Mouse (Mus musculus): ENCODE data around the gene Daxx. TPM values are rescaled to one million over a fixed set of nuclear protein-coding genes. Genes with fewer than 3 reads are reported as not detected.
"Not testable (repeated sequence)": the region's sequence is repeated elsewhere in the genome, so short reads cannot be mapped to it uniquely, and the experiment has no call there.

Gene Daxx
- 58.1 and 69.3 TPM in 2 replicates for polyA plus RNA-seq (2012; ENCODE audit: insufficient read depth, insufficient read length, missing spikeins)

- H3K4me1 ChIP-seq (ENCODE audit: control insufficient read depth, insufficient read depth, low read length) = peaks cover 6% of the 10 kb centered on the region
- TF ChIP-seq POLR2A (IDR thresholded peaks at IDR 0.05; ENCODE audit: borderline replicate concordance, low read depth, low read length) (no peak), CTCF (IDR thresholded peaks at IDR 0.05; ENCODE audit: low read depth, low read length) (no peak)
- peak within 1 kb of the TSS; percentile 82 for H3K27ac ChIP-seq (ENCODE audit: insufficient read depth, low read depth, low read length)
- peak within 1 kb of the TSS; percentile 96 for H3K4me3 ChIP-seq (ENCODE audit: insufficient read depth, low read length)
These were observed at the start of gene Daxx for GRCm38 (mm10) chr17:33909077-33909868. Gene Daxx (plus strand): TSS chr17:33909414.

DNA sequence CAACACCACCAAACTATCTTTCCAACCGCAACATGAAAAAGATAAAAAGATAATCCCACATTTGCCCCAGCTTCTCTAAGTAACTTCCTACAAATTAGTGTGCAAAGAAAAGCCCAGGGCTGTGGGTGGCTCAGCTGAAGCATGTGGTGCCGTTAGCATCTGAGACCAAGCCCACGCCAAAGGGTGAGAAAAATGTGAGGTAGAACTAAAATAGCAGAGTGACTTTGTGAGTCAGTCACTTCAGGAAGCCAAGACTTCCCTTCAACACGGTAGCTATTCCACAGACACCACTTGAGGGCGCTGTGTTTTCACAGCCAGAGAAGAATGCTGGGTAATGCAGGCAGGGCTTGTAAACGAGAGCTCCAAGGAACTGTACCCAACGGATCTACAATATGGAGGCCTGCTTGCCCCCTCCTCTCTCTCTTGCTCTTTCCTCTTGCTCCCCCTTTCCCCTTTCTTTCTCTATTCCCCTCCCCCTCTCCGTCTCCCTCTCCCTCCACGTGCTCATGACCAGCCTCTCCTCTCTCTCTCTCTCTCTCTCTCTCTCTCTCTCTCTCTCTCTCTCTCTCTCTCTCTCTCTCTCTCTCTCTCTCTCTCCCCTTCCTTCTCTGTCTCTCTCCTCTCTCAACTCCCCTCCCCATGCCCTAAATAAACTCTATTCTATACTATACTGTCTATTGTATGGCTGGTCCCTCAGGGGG, 43.7 kb upstream of the Daxx start:
- Histone ChIP-seq H3K4me3 (ENCODE audit: insufficient read depth, low read length) (peak overlapping the region; percentile 26; the same call in 1 of the 2 replicates), H3K27ac (ENCODE audit: insufficient read depth, low read depth, low read length) (no peak overlapping the region), H3K4me1 (ENCODE audit: control insufficient read depth, insufficient read depth, low read length) (peaks cover 8% of the 10 kb centered on the region)
- TF ChIP-seq CTCF (IDR thresholded peaks at IDR 0.05; ENCODE audit: low read depth, low read length) (peak; percentile 83), POLR2A (IDR thresholded peaks at IDR 0.05; ENCODE audit: borderline replicate concordance, low read depth, low read length) (no peak)

GRCm38 (mm10) chr17:33873537-33873936, 35.7 kb upstream of the Daxx start, which contains the start of gene Gm7029:
Gene Gm7029 (plus strand): TSS chr17:33873837.
- not testable (repeated sequence) for H3K27ac ChIP-seq (ENCODE audit: insufficient read depth, low read depth, low read length); H3K4me1 ChIP-seq (ENCODE audit: control insufficient read depth, insufficient read depth, low read length); H3K4me3 ChIP-seq (ENCODE audit: insufficient read depth, low read length)

- TF ChIP-seq POLR2A (IDR thresholded peaks at IDR 0.05; ENCODE audit: borderline replicate concordance, low read depth, low read length) (no peak), CTCF (IDR thresholded peaks at IDR 0.05; ENCODE audit: low read depth, low read length) (no peak)
- Histone ChIP-seq H3K4me1 (ENCODE audit: control insufficient read depth, insufficient read depth, low read length) (no peaks in the 10 kb centered on the region), H3K4me3 (ENCODE audit: insufficient read depth, low read length) (no peak overlapping the region), H3K27ac (ENCODE audit: insufficient read depth, low read depth, low read length) (no peak overlapping the region)
These were observed 34.8 kb upstream of the Daxx start for GRCm38 (mm10) chr17:33874411-33874810.

- not testable (repeated sequence) for H3K4me1 ChIP-seq (ENCODE audit: control insufficient read depth, insufficient read depth, low read length)
These were observed 33.4 kb upstream of the Daxx start for GRCm38 (mm10) chr17:33875797-33876196.

GRCm38 (mm10) chr17:33884320-33884719, 24.9 kb upstream of the Daxx start:
- H3K27ac ChIP-seq (ENCODE audit: insufficient read depth, low read depth, low read length); H3K4me3 ChIP-seq (ENCODE audit: insufficient read depth, low read length): not testable (repeated sequence)
- H3K4me1 ChIP-seq (ENCODE audit: control insufficient read depth, insufficient read depth, low read length) = peaks cover 11% of the 10 kb centered on the region

More at GRCm38 (mm10) chr17:33875797-33876196, 33.4 kb upstream of the Daxx start:
- H3K4me3 ChIP-seq (ENCODE audit: insufficient read depth, low read length); H3K27ac ChIP-seq (ENCODE audit: insufficient read depth, low read depth, low read length): not testable (repeated sequence)

- H3K4me3 ChIP-seq (ENCODE audit: insufficient read depth, low read length); H3K27ac ChIP-seq (ENCODE audit: insufficient read depth, low read depth, low read length): not testable (repeated sequence)
- peaks cover 11% of the 10 kb centered on the region for H3K4me1 ChIP-seq (ENCODE audit: control insufficient read depth, insufficient read depth, low read length)
These were observed 21.4 kb upstream of the Daxx start for GRCm38 (mm10) chr17:33887802-33888201.

DNA sequence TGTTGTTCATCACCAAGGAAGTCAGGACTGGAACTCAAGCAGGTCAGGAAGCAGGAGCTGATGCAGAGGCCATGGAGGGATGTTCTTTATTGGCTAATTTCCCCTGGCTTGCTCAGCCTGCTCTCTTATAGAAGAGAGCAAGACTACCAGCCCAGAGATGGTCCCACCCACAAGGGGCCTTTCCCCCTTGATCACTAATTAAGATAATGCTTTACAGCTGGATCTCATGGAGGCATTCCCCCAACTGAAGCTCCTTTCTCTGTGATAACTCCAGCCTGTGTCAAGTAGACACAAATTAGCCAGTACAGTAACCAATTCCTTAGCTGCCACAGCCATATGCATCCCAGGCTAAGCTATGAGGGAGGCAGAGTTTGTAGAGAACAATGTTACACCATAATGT, 21.0 kb upstream of the Daxx start:
- peaks cover 11% of the 10 kb centered on the region for H3K4me1 ChIP-seq (ENCODE audit: control insufficient read depth, insufficient read depth, low read length)
- not testable (repeated sequence) for H3K4me3 ChIP-seq (ENCODE audit: insufficient read depth, low read length)

DNA sequence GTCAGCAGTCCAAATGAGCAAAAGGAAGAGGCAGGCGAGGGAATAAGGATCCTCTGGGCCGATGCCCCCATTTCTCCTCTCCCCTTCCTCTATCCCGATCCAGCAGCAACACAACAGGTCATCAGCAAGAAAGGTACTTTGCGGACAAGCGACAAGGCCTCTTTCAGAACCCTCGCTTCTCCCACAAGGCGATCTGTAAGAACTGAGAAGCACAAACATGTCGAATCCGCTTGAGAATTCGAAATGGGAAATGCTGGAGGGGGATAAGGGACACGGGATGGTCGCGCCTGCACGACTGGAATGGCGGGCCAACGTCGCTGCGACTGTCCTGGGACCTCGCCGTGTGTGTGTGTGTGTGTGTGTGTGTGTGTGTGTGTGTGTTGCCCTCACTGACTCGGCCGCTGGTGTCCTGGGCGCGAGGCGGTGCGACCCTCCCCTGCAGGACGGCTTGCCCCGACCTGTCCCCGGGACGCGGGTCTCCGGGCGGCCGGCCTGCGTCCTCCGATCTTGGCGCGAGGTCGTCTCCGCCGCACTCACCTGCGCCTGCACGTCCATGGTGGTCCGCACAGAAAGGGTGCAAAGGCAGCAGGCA, 19.2 kb upstream of the Daxx start:
- Histone ChIP-seq H3K4me3 (ENCODE audit: insufficient read depth, low read length) (peak overlapping the region; percentile 74), H3K27ac (ENCODE audit: insufficient read depth, low read depth, low read length) (peak overlapping the region; percentile 52), H3K4me1 (ENCODE audit: control insufficient read depth, insufficient read depth, low read length) (peaks cover 11% of the 10 kb centered on the region)

More for the DNA sequence above, 21.0 kb upstream of the Daxx start:
- H3K27ac ChIP-seq (ENCODE audit: insufficient read depth, low read depth, low read length) = not testable (repeated sequence)

DNA sequence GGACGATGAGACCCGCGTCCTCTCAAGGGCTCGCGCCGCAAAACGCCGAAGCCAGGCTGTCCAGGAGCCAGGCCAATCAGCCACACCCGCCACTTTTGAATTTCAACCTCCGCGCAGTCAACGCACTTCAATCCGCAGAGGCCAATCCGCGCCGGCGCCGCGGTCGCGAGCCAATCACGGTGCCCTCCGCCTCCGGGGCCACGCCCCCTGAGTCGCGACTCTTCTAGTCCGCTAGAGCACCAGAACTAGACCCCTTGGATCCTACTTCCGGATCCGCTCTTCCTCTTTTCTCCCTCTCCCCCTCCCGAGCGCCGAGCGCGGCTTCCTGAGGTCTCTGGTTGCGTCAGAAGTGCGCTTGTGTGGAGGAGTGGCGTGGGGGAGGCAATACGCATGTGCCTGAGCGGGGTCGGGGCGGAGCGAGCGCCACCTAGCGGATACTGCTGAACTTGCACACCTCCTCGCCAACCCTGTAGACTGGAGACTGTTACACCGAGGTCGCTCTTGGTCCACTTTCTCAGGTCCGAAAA, 18.6 kb upstream of the Daxx start, which contains the start of gene Kifc1:
TSS of gene Kifc1 (minus strand) at position 129 of the 527 bp plus-strand sequence.
- peak within 1 kb of the TSS; percentile 52 for H3K27ac ChIP-seq (ENCODE audit: insufficient read depth, low read depth, low read length)
- H3K4me3 ChIP-seq (ENCODE audit: insufficient read depth, low read length) = peak within 1 kb of the TSS; percentile 74
- TF ChIP-seq POLR2A (IDR thresholded peaks at IDR 0.05; ENCODE audit: borderline replicate concordance, low read depth, low read length) (no peak), CTCF (IDR thresholded peaks at IDR 0.05; ENCODE audit: low read depth, low read length) (peak; percentile 55)
- peaks cover 11% of the 10 kb centered on the region for H3K4me1 ChIP-seq (ENCODE audit: control insufficient read depth, insufficient read depth, low read length)
